Mouse (Mus musculus): ENCODE results near the gene Gadd45g. TPM values are rescaled to one million over a fixed set of nuclear protein-coding genes. Genes with fewer than 3 reads are reported as not detected.

The Gadd45g gene
- total RNA-seq, 2 experiments from 2014 or later: 15.3 to 17.4 TPM

GRCm38 (mm10) chr13:51884250-51884649, 37.8 kb downstream of the Gadd45g start:
- DNase-seq: no peak

DNA sequence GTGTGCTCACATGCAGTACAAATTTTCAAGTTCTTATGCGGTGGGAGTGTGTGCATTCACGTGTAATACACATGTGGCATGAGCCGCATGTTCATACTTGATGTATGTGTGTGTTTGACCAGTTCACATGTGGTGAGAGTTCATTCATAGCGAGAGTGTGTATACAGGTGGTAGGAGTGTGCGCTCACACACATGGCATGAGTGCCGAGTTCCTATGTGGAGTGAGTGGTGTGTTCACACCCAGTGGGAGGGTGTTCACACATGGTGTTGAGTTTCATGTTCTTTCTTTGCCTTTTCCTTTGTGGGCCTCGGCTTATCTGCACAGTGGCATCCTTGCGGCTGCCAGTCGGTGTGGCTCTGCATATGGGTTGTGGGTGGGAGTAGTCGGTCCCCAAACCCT, 39.1 kb downstream of the Gadd45g start:
- no peak for DNase-seq

DNA sequence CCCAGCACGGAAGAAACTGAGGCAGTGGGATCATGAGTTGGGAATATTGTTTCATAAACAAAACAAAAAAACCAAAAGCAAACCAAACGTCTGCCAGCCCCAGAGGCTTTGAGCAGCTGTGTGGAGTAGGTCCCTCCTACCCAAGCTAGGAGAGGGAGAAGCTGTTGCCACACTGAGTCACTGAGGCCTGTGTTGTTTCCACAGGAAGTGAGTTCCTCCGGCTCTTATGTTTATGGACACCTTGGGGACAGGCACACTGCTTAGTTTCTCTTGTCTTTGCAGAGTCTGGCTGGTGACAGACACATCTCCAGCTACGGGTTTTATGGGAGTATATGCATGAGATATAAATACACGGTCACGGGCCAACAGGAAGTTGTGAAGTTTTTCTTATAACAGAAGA, 39.6 kb downstream of the Gadd45g start:
- no peak for DNase-seq

DNA sequence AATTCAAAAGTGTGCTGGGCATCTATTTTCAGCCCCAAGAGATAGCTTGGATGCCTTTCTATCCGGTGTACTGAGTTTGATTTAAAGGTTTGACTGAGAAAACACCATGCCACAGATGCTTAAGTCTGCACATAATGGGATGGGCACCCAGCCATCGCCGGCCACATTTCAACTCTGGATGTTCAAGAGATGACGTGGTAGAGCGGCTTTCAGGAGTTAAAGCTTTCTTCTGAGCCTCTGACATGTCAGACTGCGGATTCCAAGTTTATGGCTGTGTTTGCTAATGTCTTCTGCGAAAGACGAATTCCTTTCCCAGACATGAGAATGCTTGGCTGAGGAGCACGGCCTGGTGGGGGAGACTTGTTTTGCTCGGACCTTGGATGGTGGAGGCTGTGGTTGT, 40.2 kb downstream of the Gadd45g start:
- DNase-seq: no peak

- no peak for DNase-seq
These were observed 41.9 kb downstream of the Gadd45g start for GRCm38 (mm10) chr13:51888426-51888825.

DNA sequence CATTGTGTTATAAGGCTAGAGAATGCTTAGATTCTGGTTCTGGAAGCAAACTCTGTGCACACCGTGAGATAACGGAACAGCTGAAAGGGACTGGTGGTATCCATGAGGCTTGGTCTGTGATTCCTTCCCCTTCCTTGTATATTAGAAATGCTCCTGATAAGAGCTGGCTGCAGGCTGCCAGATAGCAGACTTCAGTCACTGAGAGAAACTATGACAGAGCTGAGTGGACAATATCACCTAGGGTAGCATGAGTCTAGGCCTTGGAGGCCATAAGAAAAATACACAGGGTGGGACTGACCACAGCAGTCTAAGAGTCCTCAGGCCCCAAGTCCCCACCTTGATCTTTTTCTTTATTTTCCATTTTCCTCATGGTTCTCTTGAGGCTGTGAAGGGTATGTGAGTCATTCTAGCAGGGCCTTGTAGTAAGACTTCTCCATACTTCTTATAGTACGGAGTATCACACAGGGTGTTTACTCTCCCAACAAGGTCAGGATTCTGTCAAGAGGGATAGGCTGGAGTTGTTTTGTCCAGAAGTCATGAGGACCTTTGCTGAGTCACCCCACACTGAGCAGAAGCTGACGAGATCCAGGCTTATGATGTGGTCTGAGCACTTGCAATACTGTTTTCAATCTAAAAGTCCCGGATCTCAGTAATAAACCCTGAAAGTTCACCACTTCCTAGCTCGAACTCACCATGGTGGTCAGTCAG, 45.5 kb downstream of the Gadd45g start:
- DNase-seq: no peak

GRCm38 (mm10) chr13:51897579-51897978, 51.1 kb downstream of the Gadd45g start:
- no peak for DNase-seq

Other genes with a start within 250 kb of the Gadd45g start
- gene Cks2, start 201.4 kb upstream of the Gadd45g start, total RNA-seq (2021): 1 to 10 TPM in 1 of 2 experiments, not detected in 1; 1.8 TPM
- 10 to 100 TPM in 1 of 2 experiments, 1 to 10 TPM in 1; 8.7 to 11.4 TPM for gene Secisbp2, start 195.0 kb upstream of the Gadd45g start, total RNA-seq (2021)
- gene Sema4d, start 52.9 kb upstream of the Gadd45g start, total RNA-seq (2021): 100 to 1,000 TPM; 132 to 144 TPM

Data from gastrocnemius, postnatal 25 days (tissue).